Mouse (Mus musculus) megakaryocyte, embryonic 14.5 days (primary cell): ENCODE data around the gene Olfr1025-ps1.

Source experiments
- FLI1 ChIP-seq: IDR thresholded peaks from 2 replicates; pipeline ENCODE4 v1.6.1; 2012; ENCODE audit warnings: low read length, inconsistent platforms, mixed read lengths
- GATA1 ChIP-seq: IDR thresholded peaks from 3 replicates; pipeline ENCODE4 v1.6.1; 2012; ENCODE audit warnings: mixed read lengths, low read length, inconsistent platforms, borderline replicate concordance

DNA sequence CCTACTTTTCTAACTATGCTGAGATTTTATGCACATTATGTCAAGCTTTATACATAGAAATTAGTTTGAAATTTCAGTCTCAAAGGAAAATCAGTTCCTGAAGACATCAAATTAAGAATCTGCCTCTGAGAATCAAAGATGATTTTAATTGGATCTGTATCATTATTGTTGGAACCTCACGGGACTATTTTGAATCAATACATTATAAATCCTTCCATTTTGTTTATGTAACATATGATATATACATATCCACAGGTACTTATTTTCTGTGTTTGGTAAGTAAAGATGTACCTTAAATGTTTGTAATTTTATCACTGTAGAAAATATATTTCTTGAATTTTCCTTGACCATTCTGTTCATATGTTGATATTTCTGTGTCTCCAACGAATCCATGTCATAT, 29.7 kb upstream of the Olfr1025-ps1 start, which contains the start of gene Olfr1023:
- TF ChIP-seq GATA1 (no peak), FLI1 (no peak)
